Mouse (Mus musculus): ENCODE results near the gene Kdm5c. TPM values are rescaled to one million over a fixed set of nuclear protein-coding genes. Genes with fewer than 3 reads are reported as not detected.

Kdm5c gene
- polyA plus RNA-seq, 1 experiment from 2014 or later = 86.3 TPM

- H3K27me3 ChIP-seq = peaks cover 22% of the 10 kb centered on the region
- TF ChIP-seq CTCF (IDR thresholded peaks at IDR 0.05) = no peak
- POLR2A ChIA-PET = interaction anchor here (0.5 kb wide), 1 partner anchor 13 kb away, joined by 3 read pairs; no protein-coding TSS in a partner anchor
- in situ Hi-C loops (cut with MboI; ENCODE audit: low pct_unique_long_range_greater_than_20kb) = no loop called here
- CTCF ChIA-PET = no interaction called here
- DNase-seq (ENCODE audit: low read depth, low spot score) (no peak), ATAC-seq (no peak)
These were observed 73.4 kb downstream of the Kdm5c start for GRCm38 (mm10) chrX:152306224-152306623.

- POLR2A ChIA-PET = no interaction called here
- ATAC-seq (no peak), DNase-seq (ENCODE audit: low read depth, low spot score) (no peak)
- in situ Hi-C loops (cut with MboI; ENCODE audit: low pct_unique_long_range_greater_than_20kb) = no loop called here
- CTCF ChIA-PET = no interaction called here
- no peak for TF ChIP-seq CTCF (IDR thresholded peaks at IDR 0.05)
- H3K27me3 ChIP-seq = peaks cover 22% of the 10 kb centered on the region
These were observed 74.6 kb downstream of the Kdm5c start for GRCm38 (mm10) chrX:152307371-152307770.

GRCm38 (mm10) chrX:152307942-152308341 is 75.1 kb downstream of the Kdm5c start:
- ATAC-seq = no peak
- in situ Hi-C loops (cut with MboI; ENCODE audit: low pct_unique_long_range_greater_than_20kb) = no loop called here
- ChIA-PET POLR2A (no interaction called here), CTCF (no interaction called here)
- TF ChIP-seq CTCF (IDR thresholded peaks at IDR 0.05) = peak; percentile 70
- peaks cover 22% of the 10 kb centered on the region for H3K27me3 ChIP-seq
- DNase-seq (ENCODE audit: low read depth, low spot score) = no peak

GRCm38 (mm10) chrX:152320535-152320934 is 87.7 kb downstream of the Kdm5c start:
- TF ChIP-seq CTCF (IDR thresholded peaks at IDR 0.05) = no peak
- peaks cover 33% of the 10 kb centered on the region for H3K27me3 ChIP-seq
- in situ Hi-C loops (cut with MboI; ENCODE audit: low pct_unique_long_range_greater_than_20kb) = no loop called here
- ATAC-seq (no peak), DNase-seq (ENCODE audit: low read depth, low spot score) (no peak)
- CTCF ChIA-PET = no interaction called here
- POLR2A ChIA-PET = no interaction called here

- CTCF ChIA-PET = no interaction called here
- DNase-seq (ENCODE audit: low read depth, low spot score) = no peak
- in situ Hi-C loops (cut with MboI; ENCODE audit: low pct_unique_long_range_greater_than_20kb) = no loop called here
These were observed 90.0 kb downstream of the Kdm5c start for GRCm38 (mm10) chrX:152322776-152323175.

GRCm38 (mm10) chrX:152323584-152323983 is 90.8 kb downstream of the Kdm5c start:
- TF ChIP-seq CTCF (IDR thresholded peaks at IDR 0.05) = peak; percentile 49
- POLR2A ChIA-PET = no interaction called here

More at GRCm38 (mm10) chrX:152322776-152323175, 90.0 kb downstream of the Kdm5c start:
- ATAC-seq = no peak
- POLR2A ChIA-PET = no interaction called here
- TF ChIP-seq CTCF (IDR thresholded peaks at IDR 0.05) = no peak
- H3K27me3 ChIP-seq = peaks cover 26% of the 10 kb centered on the region

More at GRCm38 (mm10) chrX:152323584-152323983, 90.8 kb downstream of the Kdm5c start:
- ATAC-seq (no peak), DNase-seq (ENCODE audit: low read depth, low spot score) (no peak)
- in situ Hi-C loops (cut with MboI; ENCODE audit: low pct_unique_long_range_greater_than_20kb) = no loop called here
- peaks cover 24% of the 10 kb centered on the region for H3K27me3 ChIP-seq
- CTCF ChIA-PET = no interaction called here

Other genes with a start within 250 kb of the Kdm5c start
- 155 TPM for gene Hsd17b10, start 231.2 kb upstream of the Kdm5c start, polyA plus RNA-seq (2021)
- 4.9 TPM for gene Ribc1, start 216.7 kb upstream of the Kdm5c start, polyA plus RNA-seq (2021)
- 70.5 TPM for gene Smc1a, start 216.6 kb upstream of the Kdm5c start, polyA plus RNA-seq (2021)
- gene Iqsec2, start 88.8 kb upstream of the Kdm5c start, polyA plus RNA-seq (2021) = 15.0 TPM
- 11.1 TPM for gene Kantr, start 94.5 kb downstream of the Kdm5c start, polyA plus RNA-seq (2021)
- gene Tspyl2, start 109.4 kb downstream of the Kdm5c start, polyA plus RNA-seq (2021) = 36.2 TPM
- 0.41 TPM for gene Gpr173, start 135.7 kb downstream of the Kdm5c start, polyA plus RNA-seq (2021)